Mouse (Mus musculus): ENCODE data around the gene Helz. TPM values are rescaled to one million over a fixed set of nuclear protein-coding genes. Genes with fewer than 3 reads are reported as not detected.

The Helz gene
- polyA plus RNA-seq, 1 experiment from 2014 or later, result 7.1 TPM

DNA sequence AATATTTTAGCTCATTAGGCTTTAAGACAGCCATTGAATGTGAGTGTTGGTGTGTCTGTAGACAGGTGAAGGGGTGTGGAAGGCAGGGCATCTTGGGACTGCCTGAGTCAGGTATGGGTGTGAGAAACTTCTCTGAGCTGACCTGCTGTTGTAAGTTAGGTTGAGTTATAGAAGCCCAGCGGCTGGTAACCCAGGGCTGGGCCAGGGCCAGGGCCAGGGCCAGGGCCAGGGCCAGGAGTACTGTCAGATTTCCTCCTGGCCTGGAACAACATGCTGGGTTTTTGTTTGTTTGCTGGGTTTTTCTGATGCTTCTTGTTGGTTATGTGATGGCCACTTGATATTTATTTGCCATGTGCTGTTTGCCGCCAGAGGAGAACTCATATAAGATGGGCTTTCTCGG lies 76.9 kb downstream of the Helz start:
- Histone ChIP-seq H3K27ac (ENCODE audit: low read length) (no peak overlapping the region), H3K9ac (ENCODE audit: low read depth, low read length) (no peak overlapping the region), H3K4me3 (ENCODE audit: low read depth, low read length) (no peak overlapping the region), H3K4me2 (ENCODE audit: low read depth, low read length) (no peak overlapping the region), H3K36me3 (ENCODE audit: control insufficient read depth, insufficient read depth) (peaks cover 8% of the 10 kb centered on the region), H3K4me1 (ENCODE audit: control insufficient read depth, low read depth, low read length) (no peaks in the 10 kb centered on the region), H3K9me3 (replicated peaks; ENCODE audit: control insufficient read depth, low read length) (no peaks in the 10 kb centered on the region), H3K27me3 (ENCODE audit: control insufficient read depth, insufficient read depth, low read depth, low read length) (no peaks in the 10 kb centered on the region)
- 88% methylated on average over 3 of the region's 3 CpGs for WGBS (ENCODE audit: insufficient replicate concordance)
- no peak for ATAC-seq (ENCODE audit: low read depth)

DNA sequence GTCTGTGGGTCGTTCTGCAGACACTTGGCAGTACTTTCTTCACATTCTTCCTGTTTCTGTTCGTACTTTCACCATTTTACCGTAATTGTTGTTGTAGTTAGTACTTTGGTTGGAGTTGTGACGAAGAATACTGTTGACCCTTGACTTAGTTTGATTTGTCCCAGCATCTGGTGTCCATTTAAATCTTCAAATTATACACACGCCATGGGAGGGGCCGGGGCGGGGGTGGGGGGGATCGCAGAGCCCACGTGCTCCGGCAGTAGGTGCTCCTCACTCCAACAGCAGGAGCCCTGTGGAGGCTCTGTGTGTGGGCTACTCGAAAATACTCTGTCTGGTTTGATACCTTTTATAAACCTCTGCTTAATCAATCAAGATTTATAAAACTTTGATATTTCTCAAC lies 78.0 kb downstream of the Helz start:
- H3K27me3 ChIP-seq (ENCODE audit: control insufficient read depth, insufficient read depth, low read depth, low read length), result no peaks in the 10 kb centered on the region
- no peaks in the 10 kb centered on the region for H3K4me1 ChIP-seq (ENCODE audit: control insufficient read depth, low read depth, low read length)
- H3K36me3 ChIP-seq (ENCODE audit: control insufficient read depth, insufficient read depth), result peaks cover 5% of the 10 kb centered on the region
- no peak overlapping the region for H3K4me3 ChIP-seq (ENCODE audit: low read depth, low read length)
- H3K9ac ChIP-seq (ENCODE audit: low read depth, low read length), result no peak overlapping the region
- 74% methylated on average over 11 of the region's 11 CpGs for WGBS (ENCODE audit: insufficient replicate concordance)
- H3K4me2 ChIP-seq (ENCODE audit: low read depth, low read length), result no peak overlapping the region
- no peak for ATAC-seq (ENCODE audit: low read depth)
- H3K27ac ChIP-seq (ENCODE audit: low read length), result no peak overlapping the region
- no peaks in the 10 kb centered on the region for H3K9me3 ChIP-seq (replicated peaks; ENCODE audit: control insufficient read depth, low read length)

DNA sequence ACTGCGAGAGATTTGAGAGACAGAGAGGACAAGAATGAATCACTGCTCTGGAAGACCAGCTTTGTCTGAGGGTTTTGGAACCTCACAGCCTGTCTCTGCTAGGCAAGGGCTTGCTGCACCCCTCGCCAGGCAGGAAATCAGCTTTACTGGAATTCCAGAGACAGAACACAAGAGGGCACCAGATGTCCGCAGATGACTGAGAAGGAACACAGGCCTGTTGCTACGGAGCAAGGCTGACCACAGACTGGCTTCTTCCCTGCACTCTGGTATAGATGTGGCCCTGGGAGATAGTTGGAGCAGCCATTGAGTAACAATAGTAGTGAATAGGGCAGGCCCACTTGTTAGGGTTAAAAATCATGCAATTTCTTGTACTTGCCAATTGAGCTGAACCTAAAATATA lies 81.8 kb downstream of the Helz start:
- H3K4me3 ChIP-seq (ENCODE audit: low read depth, low read length), result no peak overlapping the region

DNA sequence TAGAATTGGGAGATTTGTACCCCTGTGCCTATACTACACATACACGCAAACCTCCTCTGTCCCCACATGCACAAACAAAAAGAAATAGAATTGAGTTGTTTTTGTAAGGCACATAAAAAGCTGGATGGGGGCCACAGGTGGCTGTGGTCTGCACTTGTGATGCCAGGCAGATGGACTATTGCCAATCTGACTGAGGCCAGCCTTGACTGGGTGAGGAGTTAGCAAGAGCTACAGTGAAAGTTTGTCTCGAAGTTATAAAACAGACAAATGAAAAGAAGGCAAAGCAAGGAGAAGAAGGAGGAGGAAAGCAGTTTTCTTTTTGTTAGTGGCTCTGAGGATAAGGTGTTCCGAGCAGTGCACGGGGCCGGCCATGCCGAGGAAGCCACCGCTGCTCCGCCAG lies 82.2 kb downstream of the Helz start:
- Histone ChIP-seq H3K4me3 (ENCODE audit: low read depth, low read length) (no peak overlapping the region), H3K36me3 (ENCODE audit: control insufficient read depth, insufficient read depth) (peaks cover 11% of the 10 kb centered on the region), H3K4me1 (ENCODE audit: control insufficient read depth, low read depth, low read length) (no peaks in the 10 kb centered on the region), H3K4me2 (ENCODE audit: low read depth, low read length) (no peak overlapping the region), H3K27ac (ENCODE audit: low read length) (no peak overlapping the region), H3K9me3 (replicated peaks; ENCODE audit: control insufficient read depth, low read length) (no peaks in the 10 kb centered on the region), H3K9ac (ENCODE audit: low read depth, low read length) (no peak overlapping the region), H3K27me3 (ENCODE audit: control insufficient read depth, insufficient read depth, low read depth, low read length) (no peaks in the 10 kb centered on the region)
- no peak for ATAC-seq (ENCODE audit: low read depth)
- WGBS (ENCODE audit: insufficient replicate concordance), result 87% methylated on average over 8 of the region's 8 CpGs

More for the DNA sequence above, 81.8 kb downstream of the Helz start:
- H3K4me2 ChIP-seq (ENCODE audit: low read depth, low read length), result no peak overlapping the region
- no peak overlapping the region for H3K27ac ChIP-seq (ENCODE audit: low read length)
- peaks cover 10% of the 10 kb centered on the region for H3K36me3 ChIP-seq (ENCODE audit: control insufficient read depth, insufficient read depth)
- H3K9me3 ChIP-seq (replicated peaks; ENCODE audit: control insufficient read depth, low read length), result no peaks in the 10 kb centered on the region
- no peaks in the 10 kb centered on the region for H3K27me3 ChIP-seq (ENCODE audit: control insufficient read depth, insufficient read depth, low read depth, low read length)
- no peak for ATAC-seq (ENCODE audit: low read depth)
- no peaks in the 10 kb centered on the region for H3K4me1 ChIP-seq (ENCODE audit: control insufficient read depth, low read depth, low read length)
- H3K9ac ChIP-seq (ENCODE audit: low read depth, low read length), result no peak overlapping the region
- WGBS (ENCODE audit: insufficient replicate concordance), result 59% methylated on average over 4 of the region's 4 CpGs

DNA sequence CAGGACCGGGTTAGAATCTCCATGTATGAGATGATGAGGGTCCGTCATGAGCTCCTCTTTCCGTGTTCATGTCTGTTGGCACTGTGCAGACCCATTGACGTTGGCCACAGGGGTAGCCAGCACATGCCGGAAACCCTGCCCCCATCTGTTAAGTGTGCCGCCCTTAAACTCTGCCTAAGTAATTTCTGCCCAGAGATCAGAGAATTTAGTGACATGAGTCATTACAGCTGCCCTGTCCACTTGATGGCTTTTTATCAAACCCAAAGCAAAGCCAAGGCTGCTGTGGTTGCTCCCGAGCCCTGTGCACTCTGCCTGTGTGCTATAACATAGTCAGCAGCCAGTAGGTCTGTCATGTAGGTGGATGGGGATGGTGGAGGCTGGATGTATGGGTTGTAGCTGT lies 83.4 kb downstream of the Helz start:
- 79% methylated on average over 7 of the region's 7 CpGs for whole genome bisulfite sequencing (ENCODE audit: insufficient replicate concordance)
- Histone ChIP-seq H3K36me3 (ENCODE audit: control insufficient read depth, insufficient read depth) (peaks cover 13% of the 10 kb centered on the region), H3K27me3 (ENCODE audit: control insufficient read depth, insufficient read depth, low read depth, low read length) (no peaks in the 10 kb centered on the region), H3K4me1 (ENCODE audit: control insufficient read depth, low read depth, low read length) (no peaks in the 10 kb centered on the region), H3K9ac (ENCODE audit: low read depth, low read length) (no peak overlapping the region), H3K4me3 (ENCODE audit: low read depth, low read length) (no peak overlapping the region), H3K27ac (ENCODE audit: low read length) (no peak overlapping the region), H3K4me2 (ENCODE audit: low read depth, low read length) (no peak overlapping the region), H3K9me3 (replicated peaks; ENCODE audit: control insufficient read depth, low read length) (no peaks in the 10 kb centered on the region)
- no peak for ATAC-seq (ENCODE audit: low read depth)

DNA sequence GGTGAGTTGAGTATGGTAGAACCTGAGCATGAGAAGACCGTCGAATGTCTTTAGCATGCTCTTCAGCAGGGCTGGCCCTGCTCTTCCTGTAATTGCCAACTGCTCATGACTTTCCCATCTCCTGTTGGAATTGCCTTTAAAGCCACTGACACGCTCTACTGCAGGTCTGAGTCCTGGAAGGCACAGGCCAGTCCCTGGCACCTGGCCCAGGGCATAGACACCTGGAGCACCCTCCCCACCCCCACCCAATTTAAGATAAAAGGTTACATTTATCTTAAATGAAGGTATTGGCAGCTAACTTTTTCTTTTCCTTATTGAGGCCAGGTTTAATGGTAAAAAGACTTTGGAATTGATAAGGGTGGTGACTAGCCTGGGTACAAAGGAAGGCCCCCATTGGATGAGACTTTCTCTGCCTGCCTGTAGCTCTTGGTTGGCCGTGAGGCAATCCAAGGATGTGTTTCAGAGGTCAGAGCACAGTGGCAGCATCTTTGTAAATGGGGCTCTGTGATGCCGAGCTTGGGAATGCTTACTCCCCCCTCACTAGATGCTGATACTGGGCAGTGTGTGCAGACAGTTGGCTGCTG lies 85.9 kb downstream of the Helz start:
- Histone ChIP-seq H3K4me3 (ENCODE audit: low read depth, low read length) (no peak overlapping the region), H3K36me3 (ENCODE audit: control insufficient read depth, insufficient read depth) (peaks cover 13% of the 10 kb centered on the region), H3K9me3 (replicated peaks; ENCODE audit: control insufficient read depth, low read length) (no peaks in the 10 kb centered on the region), H3K4me2 (ENCODE audit: low read depth, low read length) (no peak overlapping the region), H3K4me1 (ENCODE audit: control insufficient read depth, low read depth, low read length) (no peaks in the 10 kb centered on the region), H3K27ac (ENCODE audit: low read length) (no peak overlapping the region), H3K27me3 (ENCODE audit: control insufficient read depth, insufficient read depth, low read depth, low read length) (no peaks in the 10 kb centered on the region), H3K9ac (ENCODE audit: low read depth, low read length) (no peak overlapping the region)
- 81% methylated on average over 5 of the region's 5 CpGs for WGBS (ENCODE audit: insufficient replicate concordance)
- ATAC-seq (ENCODE audit: low read depth), result no peak

DNA sequence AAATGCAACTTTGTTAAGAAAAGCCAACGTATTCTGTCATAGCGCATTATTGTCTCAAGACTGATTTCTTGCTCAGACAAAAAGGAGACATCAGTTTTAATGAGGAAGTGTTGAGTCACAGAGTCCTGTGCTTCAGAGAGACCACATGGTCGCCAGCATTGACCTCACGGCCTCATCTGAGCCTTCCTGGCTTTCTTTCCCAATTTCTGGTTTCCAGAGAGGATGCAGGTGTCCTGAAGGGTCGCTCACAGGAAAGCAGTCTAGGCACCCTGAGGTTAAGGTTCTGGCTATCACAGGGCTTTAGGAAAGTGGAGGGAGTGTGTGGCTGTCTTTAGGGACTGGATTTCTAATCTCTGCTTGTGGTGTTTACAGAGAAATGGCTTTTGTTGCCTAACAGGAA lies 90.4 kb downstream of the Helz start:
- ATAC-seq (ENCODE audit: low read depth), result no peak
- 65% methylated on average over 5 of the region's 5 CpGs for WGBS (ENCODE audit: insufficient replicate concordance)
- peaks cover 11% of the 10 kb centered on the region for H3K36me3 ChIP-seq (ENCODE audit: control insufficient read depth, insufficient read depth)
- H3K4me2 ChIP-seq (ENCODE audit: low read depth, low read length), result no peak overlapping the region
- H3K27ac ChIP-seq (ENCODE audit: low read length), result no peak overlapping the region
- no peaks in the 10 kb centered on the region for H3K27me3 ChIP-seq (ENCODE audit: control insufficient read depth, insufficient read depth, low read depth, low read length)
- H3K9ac ChIP-seq (ENCODE audit: low read depth, low read length), result no peak overlapping the region
- H3K4me3 ChIP-seq (ENCODE audit: low read depth, low read length), result no peak overlapping the region
- H3K4me1 ChIP-seq (ENCODE audit: control insufficient read depth, low read depth, low read length), result no peaks in the 10 kb centered on the region
- H3K9me3 ChIP-seq (replicated peaks; ENCODE audit: control insufficient read depth, low read length), result no peaks in the 10 kb centered on the region

DNA sequence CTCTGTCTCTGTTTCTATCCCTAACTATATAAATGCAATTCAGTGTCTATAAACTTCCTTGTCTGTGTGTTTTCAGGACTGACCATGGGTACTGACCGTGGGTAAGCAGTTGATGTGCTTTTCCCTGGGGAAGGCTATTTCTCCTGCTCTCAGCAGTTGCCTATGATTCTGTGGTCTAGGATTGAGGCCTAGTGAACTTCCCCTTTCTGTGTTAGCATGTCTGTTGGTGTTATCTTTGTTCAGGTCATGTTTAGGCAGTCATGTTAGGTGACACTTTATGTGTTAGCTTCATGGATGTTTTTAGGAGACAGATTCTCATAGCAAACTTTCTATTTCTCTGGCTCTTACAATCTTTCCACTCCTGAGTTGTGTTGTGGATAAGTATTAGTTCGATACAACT lies 91.9 kb downstream of the Helz start:
- peaks cover 7% of the 10 kb centered on the region for H3K36me3 ChIP-seq (ENCODE audit: control insufficient read depth, insufficient read depth)
- no peaks in the 10 kb centered on the region for H3K4me1 ChIP-seq (ENCODE audit: control insufficient read depth, low read depth, low read length)
- whole genome bisulfite sequencing (ENCODE audit: insufficient replicate concordance), result 56% methylated on average over 2 of the region's 2 CpGs
- no peaks in the 10 kb centered on the region for H3K9me3 ChIP-seq (replicated peaks; ENCODE audit: control insufficient read depth, low read length)
- H3K27me3 ChIP-seq (ENCODE audit: control insufficient read depth, insufficient read depth, low read depth, low read length), result no peaks in the 10 kb centered on the region
- no peak overlapping the region for H3K27ac ChIP-seq (ENCODE audit: low read length)
- ATAC-seq (ENCODE audit: low read depth), result no peak
- no peak overlapping the region for H3K4me2 ChIP-seq (ENCODE audit: low read depth, low read length)
- no peak overlapping the region for H3K4me3 ChIP-seq (ENCODE audit: low read depth, low read length)
- no peak overlapping the region for H3K9ac ChIP-seq (ENCODE audit: low read depth, low read length)

DNA sequence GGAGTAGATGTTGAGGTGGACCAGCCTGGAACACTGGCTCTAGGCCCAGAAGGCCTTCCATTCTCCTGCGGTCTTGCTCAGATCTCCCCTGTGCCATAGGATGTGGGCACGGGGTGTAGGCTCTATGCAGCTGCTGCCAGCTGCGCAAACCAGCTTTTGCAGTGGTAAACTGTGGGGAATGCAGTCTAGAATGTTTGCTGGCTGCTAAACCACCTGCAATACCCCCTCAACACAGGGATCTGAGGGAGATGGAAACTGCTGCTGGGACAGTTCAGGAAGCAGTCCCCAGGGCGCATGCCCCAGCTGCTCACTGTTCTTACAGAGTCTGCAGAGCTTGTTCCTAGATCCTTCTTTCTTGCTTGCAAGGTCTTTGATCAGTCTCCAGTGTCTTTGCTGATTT lies 96.7 kb downstream of the Helz start:
- WGBS (ENCODE audit: insufficient replicate concordance), result 83% methylated on average over 4 of the region's 4 CpGs
- no peaks in the 10 kb centered on the region; the same call in 1 of the 2 replicates for H3K36me3 ChIP-seq (ENCODE audit: control insufficient read depth, insufficient read depth)
- ATAC-seq (ENCODE audit: low read depth), result no peak

More for the DNA sequence above, 96.7 kb downstream of the Helz start:
- no peaks in the 10 kb centered on the region for H3K27me3 ChIP-seq (ENCODE audit: control insufficient read depth, insufficient read depth, low read depth, low read length)
- no peaks in the 10 kb centered on the region for H3K4me1 ChIP-seq (ENCODE audit: control insufficient read depth, low read depth, low read length)
- no peaks in the 10 kb centered on the region for H3K9me3 ChIP-seq (replicated peaks; ENCODE audit: control insufficient read depth, low read length)
- H3K9ac ChIP-seq (ENCODE audit: low read depth, low read length), result no peak overlapping the region
- no peak overlapping the region for H3K27ac ChIP-seq (ENCODE audit: low read length)
- H3K4me2 ChIP-seq (ENCODE audit: low read depth, low read length), result no peak overlapping the region
- no peak overlapping the region for H3K4me3 ChIP-seq (ENCODE audit: low read depth, low read length)
